Mouse (Mus musculus) E14TG2a.4 (cell line): ENCODE data around the gene Nectin1.

Experiments used
- CTCF ChIP-seq: conservative IDR thresholded peaks from 2 replicates; pipeline ENCODE4 v1.5.1; 2014; ENCODE audit warnings: low read length
- POU5F1 ChIP-seq: IDR thresholded peaks from 2 replicates; pipeline ENCODE4 v1.6.1; 2014; ENCODE audit warnings: low read length, borderline replicate concordance

DNA sequence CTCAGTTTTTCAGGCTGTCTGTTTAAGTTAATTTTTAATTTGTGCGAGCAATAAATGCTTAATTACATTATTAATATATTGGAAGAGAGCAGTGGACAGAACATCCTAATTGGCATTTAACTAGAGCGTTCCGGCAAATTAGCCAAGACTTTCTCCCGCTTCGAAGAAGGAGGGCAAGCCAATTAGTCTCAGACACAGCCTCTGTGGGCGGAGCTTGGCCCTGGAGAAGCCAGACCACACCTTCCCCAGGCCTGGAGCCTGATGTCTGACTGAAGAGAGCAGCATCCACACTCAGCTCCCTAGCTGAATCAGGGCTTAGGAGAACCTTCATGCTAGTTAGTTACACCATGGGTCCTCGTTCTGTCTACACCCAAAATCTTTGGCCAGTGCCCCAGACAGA, 64.8 kb downstream of the Nectin1 start:
- no peak for TF ChIP-seq CTCF
- TF ChIP-seq POU5F1: no peak
